Mouse (Mus musculus) c-Kit-negative CD71-positive TER-119-positive erythroid progenitor cells, embryonic 14.5 days (primary cell): ENCODE data around the gene Pbxip1.
A peak's percentile ranks its signal among the peaks of the same experiment; 100 is the strongest.

Source experiments
- DNase-seq: peaks from one replicate; pipeline ENCODE4 v3.0.0-alpha.2; 2013; ENCODE audit warnings: low read depth, low spot score

Pbxip1 gene

DNA sequence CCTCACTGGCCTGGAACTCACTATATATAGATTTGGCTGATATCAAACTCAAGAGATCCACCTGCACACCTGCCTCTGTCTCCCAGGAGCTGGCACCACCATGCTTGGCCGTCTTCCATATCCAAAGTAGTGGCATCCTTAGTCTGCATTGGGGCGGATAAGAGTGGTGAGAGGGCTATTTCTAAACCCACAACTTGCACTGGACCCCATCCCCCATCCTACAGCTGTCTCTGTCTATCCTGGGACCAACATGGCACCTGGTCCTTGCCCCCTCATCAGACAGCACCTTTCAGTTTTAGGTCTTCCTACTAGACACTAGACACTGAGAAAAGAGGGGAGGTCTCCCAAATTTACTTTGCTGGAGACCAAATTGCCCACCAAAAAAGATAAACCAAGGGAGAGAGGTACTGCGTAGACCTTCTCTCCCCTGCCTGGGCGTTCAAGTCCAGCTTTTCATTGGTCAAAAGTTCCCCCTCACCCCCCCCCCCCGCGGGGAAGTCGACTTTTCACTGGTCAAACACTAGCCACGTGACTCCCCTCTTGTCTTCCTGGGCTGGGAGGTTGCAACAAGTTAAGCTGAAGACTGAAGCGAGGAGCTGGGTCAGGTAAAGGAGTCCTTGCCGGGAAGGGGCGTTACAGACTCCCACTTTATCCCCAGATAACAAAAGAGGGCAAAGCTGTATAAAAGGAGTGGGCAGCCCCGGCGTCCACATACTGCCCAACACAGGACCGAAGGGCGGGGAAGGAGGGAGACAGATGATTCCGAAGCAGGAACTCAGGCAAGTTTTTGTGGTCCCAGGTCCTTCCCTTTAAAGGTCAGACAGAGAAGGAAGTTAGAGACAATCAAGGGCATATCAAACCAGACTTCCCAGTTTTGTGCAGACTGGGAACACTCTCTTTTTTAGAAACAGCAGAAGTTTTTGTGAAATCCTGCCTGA, at the start of gene Pbxip1:
Pbxip1 (plus strand) TSS at position 531 of the 938 bp plus-strand sequence.
- DNase-seq, result peak; percentile 26

DNA sequence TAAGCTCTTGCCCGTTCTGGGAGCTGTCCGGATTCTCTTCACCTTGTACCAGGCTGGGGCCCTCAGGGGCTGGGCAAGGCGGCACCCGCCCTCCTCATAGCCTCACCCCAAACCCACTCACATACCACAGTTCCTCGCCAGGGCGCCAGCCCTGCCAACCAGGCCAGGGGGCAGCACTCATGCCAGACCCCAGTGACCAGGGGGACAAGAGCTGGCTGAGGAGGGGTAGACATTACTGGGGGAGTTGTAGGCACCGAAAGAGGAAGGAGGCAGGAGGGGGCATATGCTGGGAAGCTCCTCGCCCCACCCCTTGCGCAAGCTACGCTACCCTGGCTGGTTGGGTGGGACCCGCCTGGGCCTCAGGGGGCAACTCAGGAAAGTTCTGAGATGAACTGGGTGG, 48.9 kb upstream of the Pbxip1 start:
- DNase-seq, result no peak

DNA sequence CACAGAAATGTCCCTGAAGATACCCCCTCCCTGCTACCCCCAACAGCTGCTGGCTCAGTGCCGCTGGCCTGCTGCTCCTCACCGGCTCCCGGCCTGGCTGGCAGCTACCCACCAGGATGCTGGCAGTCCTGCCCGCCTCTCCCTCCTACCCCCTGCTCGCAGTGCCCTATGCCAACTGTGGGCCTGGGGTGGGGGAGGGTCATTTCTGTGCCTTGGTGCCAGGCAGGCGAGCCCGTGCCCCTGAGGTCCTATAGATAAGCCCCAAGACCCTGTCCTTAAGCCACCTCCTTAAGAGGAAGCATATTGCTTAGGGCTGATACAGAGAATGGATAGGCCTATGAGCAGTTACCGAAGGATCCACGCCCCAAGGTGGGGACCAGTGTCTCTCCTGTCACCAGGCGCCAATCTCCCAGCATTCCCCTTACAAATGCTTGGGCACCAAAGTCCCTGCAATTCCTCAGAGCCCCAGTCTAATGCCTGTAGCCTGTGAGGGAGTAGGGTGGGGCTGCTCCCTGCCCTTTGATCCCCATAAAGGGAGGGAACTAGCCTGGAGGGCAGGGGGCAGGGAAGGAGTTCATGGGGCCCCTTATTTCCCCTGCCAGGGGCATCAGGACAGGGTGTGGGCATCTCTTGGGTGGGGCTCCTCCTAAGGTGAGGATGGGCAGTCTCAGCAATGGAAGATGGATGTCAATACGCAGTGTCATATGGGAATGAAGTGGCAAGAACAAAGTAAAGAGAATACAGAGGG, 48.2 kb upstream of the Pbxip1 start:
- no peak for DNase-seq

DNA sequence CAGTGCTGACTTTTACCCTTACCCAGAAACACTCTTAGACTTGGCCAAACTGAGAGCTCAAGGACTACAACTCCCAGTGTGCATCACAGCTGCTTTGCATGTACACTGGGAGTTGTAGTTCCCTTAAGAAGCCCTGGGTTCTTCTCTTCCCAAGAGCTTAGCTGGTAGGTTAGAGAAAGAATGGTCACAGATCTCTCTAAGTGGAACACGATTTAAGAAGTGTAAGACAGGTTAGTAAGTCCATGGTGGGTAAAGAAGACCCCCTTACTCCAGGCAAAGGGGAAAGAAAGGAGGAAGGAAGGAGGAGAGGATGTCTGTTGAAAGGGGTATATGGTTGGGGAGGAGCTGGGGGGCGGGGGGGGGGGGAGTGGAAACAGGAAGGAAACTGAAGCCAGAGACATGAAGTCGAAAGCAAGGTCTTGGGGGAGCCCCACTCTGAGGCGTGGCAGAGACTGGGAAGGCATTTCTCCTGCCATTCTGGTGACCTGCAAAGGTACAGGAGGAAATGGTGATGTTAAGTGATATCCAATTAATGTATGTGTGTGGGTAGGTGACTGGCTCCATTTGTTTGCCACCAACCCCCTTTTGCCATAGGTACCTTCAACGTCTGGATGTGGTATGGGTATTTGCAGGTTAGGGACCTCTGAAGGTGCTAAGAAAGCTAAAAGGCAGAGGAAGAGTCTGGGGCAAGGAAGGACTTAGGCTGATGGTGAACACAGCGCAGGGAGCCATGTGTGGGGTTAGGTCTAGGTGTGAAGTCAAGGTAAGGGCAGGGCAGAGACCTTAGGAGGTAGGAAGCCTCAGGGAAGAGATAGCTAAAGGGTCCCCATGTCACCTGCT, 47.4 kb upstream of the Pbxip1 start:
- DNase-seq, result no peak

DNA sequence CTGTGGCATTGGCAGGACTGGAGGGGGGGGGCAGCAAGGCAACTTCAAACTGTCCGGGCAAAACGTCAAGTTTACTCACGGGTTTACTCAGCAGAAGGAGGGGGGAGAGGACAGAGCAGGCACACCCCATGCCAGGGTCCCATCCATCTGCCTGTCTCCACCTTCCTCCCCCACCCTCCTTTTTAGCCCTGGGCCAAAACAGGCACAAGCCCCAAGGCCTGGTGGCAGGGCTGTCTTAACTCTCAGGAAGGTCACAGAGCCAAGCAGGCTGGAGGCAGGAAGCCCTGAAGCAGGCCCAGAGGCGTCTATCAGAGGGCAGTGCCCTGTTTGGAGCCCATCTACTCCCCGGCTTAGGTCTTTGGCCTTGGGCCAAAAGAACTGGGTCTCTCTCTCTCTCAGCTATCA, 46.4 kb upstream of the Pbxip1 start:
- no peak for DNase-seq

DNA sequence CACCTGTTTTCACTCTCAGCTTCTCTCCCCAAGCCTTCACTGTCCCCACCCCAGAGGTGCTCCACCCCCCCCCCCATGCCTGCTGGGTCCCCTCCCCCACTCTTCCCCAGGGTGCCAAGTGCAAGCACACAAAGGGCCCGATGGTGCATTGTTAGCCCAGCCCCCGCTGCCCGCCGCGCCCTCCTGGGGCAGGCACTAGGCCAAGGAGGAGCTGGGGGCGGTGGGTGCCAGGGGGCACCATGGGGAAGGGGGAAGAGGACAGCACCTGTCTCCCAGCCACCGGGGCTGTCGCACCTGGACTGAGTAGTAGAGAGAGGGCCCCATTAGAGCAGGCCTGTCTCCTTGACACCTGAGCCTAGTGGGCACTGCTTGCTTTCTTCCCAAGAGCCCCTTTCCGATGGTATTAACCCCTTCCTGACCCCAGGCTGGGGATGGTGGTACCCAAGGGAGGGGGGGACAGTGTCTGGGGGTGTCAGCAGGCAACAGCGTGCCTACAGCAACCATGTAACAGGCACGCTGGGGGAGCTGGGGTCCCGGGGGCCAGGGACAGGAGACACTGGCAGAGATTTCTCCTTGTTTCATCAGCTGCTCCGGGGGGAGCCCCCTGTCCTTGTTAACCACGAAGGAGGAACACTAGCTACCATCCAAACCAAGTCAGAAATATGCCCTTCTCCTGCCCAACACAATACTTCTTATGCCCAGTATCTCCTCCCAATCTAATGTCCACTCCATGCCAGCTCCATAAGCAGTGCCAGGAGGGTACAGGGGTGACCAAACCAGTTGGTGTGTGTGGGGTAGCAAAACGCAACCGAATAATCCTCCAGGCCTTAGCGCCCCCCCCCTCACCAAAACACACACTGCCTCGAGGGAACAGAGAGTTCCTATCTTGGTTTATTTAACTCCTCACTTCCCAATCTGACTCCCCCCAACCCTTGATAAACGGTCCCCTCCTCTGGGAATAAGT, 45.5 kb upstream of the Pbxip1 start:
- DNase-seq, result no peak

DNA sequence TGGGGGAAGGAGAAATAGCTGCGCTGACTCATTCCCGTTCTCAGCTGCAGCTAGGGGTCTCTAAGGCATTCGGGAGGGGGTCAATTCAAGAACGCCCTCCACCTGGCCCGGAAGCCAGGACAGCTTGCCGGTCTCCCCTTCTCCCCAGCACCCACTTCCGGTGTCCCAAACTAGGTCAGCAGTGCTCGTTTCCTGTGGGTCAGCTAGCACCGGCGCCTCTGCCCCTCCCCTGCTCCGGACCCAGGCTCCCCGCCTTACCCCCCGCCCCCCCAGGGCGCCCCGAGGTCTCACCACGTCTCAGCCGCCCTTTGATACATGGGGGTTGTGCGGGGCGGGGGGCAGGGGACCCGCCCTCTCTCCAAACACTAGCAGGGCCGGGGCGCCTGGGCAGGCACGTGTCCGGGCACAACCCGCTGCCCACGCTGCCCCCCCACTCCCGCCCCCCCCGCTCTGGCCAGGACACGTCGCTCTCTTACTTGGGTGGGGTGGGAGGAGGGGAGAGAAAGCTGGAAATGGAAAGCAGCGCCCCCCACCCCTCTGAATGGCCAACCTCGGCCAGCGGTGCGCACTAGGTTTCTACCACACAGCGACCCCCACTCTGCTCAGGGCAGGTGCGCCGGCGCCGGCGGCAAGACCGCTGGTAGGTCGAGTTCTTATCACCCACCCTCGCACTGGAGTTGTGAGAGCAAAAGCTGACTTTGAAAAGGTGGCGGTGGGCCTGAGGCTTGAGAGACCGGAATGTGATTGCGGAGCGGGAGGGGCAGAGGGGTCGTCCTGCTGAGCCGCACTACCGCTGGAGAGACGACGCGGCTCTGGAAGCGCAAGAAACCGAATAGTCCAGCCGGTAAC, 44.6 kb upstream of the Pbxip1 start:
- no peak for DNase-seq

DNA sequence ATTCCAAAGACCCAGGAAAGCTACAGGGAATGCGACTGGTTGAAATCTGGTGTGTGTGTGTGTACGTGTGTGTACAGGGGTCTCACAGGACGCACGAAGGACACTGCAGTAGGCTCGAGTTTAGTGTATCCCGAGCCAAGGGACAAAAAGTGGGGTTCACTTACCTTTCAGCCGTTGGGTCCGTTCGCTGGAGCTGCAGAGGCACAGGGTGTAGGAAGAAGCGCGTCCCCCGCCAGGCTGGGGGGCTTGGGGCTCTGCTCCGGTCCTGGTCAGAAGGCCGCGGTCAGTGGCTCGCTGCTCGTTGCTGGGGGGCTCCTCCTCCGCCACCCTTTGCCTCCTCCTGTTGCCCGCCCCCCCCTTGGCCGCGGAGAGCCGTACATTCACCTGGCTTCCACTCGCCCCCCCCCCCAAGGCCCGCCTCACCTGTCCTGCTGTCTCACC, 43.6 kb upstream of the Pbxip1 start:
- no peak for DNase-seq

DNA sequence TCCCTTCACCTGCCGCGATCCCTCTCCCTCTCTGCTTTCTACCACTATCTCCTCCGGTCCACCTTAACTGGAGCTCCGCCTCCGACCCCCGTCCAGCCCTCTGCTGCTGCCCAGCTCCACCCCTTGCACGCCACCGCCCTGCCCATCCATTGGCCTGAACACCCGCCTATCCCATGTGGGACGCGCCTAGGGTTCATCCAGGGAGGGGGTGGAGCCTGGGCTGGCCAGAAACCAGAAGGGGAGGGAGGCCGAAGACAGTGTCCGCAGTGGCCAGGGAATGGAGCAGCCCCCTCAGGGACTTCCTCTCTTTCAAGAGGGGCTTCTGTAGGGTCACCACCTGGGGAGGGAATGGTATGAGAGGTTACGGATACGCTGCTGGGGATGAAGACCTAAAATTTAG, 42.9 kb upstream of the Pbxip1 start:
- peak; percentile 75 for DNase-seq

DNA sequence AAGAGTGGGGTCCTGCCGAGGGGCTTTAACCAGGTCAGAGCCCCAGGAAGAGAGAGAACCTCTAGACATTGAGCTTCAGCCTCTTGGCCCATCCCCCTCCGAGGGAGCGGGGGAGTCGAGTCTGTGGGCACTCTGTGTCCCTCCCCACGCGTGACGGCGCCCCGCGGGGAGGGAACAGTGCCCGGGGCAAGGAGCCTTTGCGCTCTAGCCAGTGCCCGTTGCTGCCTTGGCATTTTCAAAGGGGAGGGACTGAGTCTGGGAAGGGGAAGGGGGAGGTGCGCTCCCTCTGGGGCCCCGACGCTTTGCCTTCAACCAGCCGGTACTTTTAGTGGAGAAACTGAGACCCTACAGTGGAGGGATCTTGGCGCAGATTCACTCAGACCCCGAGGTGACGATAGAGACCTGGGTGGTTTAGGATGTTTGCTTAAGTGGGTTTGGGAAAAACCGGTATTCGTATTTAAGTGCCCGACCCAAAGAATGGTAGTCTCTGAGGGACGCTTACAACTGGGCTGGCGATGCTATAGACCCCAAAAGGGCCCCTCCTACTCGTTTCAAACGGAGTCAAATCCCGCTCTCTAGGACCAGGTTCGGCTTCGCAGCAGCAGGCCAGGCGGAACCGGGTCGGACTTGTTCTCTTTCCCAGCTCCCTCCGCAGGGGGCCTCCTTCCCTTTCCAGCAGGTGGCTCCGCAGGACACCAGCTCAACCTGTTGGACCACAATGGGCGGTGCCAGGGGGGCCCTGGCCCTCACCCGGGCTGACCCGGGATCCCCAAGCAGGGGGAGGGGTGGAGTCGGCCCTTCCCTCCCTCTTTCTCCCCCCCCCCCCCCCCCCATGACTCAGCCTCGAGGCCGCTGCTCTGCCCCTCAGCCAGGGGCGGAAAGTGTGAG, 42.3 kb upstream of the Pbxip1 start, which contains the start of gene Zbtb7b:
Zbtb7b (minus strand) TSS at position 771 of the 888 bp plus-strand sequence.
- DNase-seq, result no peak

DNA sequence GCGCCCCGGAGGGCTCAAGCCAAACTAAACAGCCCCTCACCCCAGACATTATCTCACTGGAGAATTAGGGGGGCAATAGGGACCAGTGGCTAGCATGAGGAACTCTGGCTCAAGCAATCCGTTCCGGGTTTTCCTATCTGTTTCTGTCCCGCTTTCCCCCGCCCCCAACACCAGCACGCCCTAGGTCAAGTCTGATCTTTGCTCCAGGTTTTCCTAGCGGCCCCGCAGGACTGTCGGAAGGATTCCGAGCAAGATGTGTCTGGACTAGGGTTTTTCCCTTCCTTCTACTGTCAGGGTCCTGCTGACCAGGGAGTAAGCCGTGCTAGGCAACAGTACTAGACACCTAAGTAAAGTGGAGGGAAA, 41.6 kb upstream of the Pbxip1 start:
- DNase-seq, result no peak

DNA sequence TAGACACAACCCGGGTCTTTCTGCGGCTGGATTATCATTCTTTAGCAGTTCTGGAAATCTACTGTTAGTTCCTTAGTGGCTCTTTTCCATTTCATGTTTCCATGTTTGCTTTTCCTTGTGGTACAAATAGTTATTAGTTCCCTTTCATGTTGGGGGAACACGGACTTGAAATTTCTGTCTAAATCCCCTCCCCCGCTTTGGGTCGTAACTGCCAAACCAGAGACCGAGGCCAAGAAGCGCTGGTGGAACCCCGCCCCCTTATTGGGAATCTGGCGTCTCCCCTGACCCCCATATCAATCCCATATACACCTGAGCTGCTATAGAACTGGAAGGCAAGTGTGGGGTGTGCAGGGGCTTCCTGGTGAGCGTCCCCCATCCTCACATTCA, 41.1 kb upstream of the Pbxip1 start:
- no peak for DNase-seq

DNA sequence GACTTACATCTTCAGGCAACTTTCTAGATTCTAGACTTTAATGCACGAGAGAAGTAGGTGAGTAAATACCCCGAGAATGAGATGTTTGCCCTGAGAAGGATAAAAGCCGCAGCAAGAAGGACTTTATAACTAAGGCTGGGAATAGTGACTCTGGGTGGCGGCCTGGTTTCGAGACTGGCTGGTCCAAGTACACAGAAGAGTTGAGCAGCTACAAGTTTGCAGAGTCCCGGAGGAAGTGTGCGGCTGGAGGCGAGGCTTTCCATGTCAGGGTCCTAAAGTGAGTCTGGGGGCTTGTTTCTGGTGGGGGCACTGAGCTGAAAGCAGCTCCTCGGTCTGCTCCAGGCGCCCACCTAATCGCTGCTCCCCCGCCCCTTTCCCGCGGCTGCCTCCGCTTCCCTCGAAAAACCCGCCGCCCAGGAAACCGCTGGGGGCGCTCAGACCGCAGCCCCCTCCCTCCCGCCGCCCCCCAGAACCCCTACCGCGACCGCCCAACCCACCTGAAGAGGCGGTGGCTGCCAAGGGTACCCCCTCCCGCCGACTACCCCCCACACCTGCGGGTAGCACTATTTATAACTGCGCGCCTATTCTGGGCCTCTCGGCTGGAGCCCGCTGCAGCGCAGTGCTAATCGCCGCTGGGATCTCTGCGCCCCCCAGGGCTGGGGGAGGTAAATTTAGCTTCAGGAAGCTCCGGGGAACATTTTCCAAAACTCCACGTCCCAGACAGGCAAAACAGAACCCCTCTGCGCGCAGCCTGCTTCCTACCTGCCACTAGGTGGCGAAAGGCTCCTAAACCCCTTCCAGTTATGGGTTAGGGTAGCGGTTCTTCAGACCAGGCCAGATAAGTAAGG, 40.5 kb upstream of the Pbxip1 start:
- DNase-seq, result no peak

DNA sequence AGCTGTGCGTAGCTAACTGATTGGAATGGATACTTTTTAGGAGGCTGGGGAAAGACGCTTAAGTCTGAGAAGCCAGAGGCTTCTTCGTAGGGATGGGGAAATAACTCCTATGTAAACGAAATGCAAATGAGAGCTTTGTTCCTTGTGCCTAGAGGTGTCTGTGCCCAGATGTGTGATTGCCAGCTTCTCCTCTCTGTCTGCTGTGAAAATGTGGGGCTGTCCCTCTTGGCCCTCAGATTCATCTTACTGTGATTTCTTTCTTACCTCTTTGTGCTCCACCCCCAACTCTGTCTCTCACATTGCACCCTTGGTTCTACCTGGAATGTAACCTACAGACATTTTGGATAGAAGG, 39.9 kb upstream of the Pbxip1 start:
- no peak for DNase-seq

DNA sequence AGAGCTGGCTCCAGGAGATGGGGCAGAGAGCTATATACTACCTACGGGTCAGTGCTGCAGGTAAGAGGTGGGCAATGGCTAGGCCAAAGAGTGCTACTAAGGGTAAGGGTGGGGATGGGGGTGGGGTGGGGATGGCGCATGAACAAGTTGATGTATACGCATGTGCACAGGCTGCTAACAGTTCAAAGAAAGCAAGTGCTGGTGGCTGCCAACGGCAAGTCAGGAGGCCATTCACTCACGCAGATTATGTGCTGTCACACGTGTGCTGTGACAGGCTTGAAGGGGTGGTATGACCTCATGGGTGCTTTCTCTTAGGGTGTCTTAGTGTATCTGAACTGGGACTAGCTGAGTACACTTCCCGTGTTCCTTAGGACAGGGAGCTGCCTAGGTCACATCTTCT, 35.2 kb upstream of the Pbxip1 start:
- no peak for DNase-seq

DNA sequence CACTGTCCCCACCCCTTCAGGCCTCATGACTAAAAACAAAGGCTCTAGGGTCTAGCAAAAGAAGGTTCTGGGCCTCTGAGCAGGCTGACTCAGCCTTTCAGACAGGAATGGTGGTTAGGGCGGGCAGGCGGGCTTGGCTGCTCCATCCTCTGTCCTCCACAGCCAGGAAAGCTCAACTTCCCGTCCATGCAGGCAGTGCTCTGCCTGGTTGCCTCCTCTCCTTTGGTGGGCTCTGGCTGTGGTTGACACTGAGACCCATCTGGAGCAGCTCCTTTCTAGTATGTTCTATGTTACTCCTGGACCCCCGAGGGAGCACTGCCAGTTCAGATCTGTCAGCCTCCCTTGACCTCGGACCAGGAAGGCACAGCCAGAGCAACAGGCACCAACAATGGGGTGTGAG, 33.8 kb upstream of the Pbxip1 start, which contains the start of gene Lenep:
Lenep (minus strand) TSS at position 101 of the 400 bp plus-strand sequence.
- no peak for DNase-seq

DNA sequence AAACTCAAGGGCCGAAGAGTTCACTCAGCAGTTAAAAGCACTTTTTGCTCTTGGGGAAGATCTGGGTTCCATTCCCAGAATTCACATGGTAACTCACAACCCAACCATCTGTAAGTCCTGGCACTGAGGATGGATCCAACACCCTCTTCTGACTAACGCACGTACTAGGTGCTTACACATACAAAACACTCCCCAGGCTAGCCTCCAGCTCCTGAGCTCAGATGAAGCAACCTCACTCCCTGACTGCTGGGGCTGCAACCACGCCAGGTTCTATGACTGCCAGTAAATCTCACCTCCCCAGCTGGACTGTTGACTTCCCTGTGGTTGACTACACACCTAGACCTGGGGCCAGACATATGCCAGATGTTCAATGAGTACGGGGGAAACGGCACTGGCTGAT, 29.6 kb upstream of the Pbxip1 start:
- DNase-seq, result no peak

DNA sequence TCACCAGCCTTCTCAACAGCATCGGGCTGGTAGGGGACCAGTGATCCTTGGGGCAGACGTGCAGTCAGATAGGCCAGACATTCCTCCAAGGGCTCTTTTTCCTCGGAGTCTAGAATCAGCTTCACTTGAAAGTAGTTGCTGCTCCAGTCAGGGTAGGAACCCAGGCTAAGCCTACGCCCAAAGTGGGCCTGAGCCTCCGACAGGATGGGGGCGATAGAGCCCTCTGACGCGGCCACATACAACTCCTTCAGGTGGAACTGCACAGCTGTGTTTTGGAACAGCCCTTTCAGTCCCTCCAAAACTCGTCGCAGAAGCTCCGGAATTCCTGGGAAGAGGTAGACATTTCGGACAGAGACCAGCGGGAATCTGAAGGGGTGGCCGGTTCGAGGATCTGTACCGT, 28.1 kb upstream of the Pbxip1 start:
- no peak for DNase-seq
